Mouse (Mus musculus) layer of hippocampus, adult 9-10 months (tissue): ENCODE results near the gene Cyp27a1.

ENCODE experiments used
- DNase-seq: peaks from one replicate; pipeline ENCODE4 v3.0.0; 2022; ENCODE audit warnings: low spot score

Cyp27a1 gene

GRCm38 (mm10) chr1:74719281-74719680 lies 5.9 kb downstream of the Cyp27a1 start:
- no peak for DNase-seq

GRCm38 (mm10) chr1:74721657-74722056 lies 8.3 kb downstream of the Cyp27a1 start:
- no peak for DNase-seq

GRCm38 (mm10) chr1:74723748-74724147 lies 10.4 kb downstream of the Cyp27a1 start:
- DNase-seq = no peak

GRCm38 (mm10) chr1:74726114-74726513 lies 12.7 kb downstream of the Cyp27a1 start:
- DNase-seq = no peak

- no peak for DNase-seq
Observed at GRCm38 (mm10) chr1:74726674-74727073, 13.3 kb downstream of the Cyp27a1 start.

GRCm38 (mm10) chr1:74728446-74728845 lies 15.1 kb downstream of the Cyp27a1 start:
- DNase-seq = no peak

- DNase-seq = no peak
Observed at GRCm38 (mm10) chr1:74736977-74737376, 23.6 kb downstream of the Cyp27a1 start.

- no peak for DNase-seq
Observed at GRCm38 (mm10) chr1:74737500-74737899, 24.1 kb downstream of the Cyp27a1 start.

GRCm38 (mm10) chr1:74740846-74741245 lies 27.5 kb downstream of the Cyp27a1 start:
- no peak for DNase-seq

GRCm38 (mm10) chr1:74747335-74747734 lies 34.0 kb downstream of the Cyp27a1 start:
- DNase-seq = no peak

GRCm38 (mm10) chr1:74748643-74749271 lies 35.4 kb downstream of the Cyp27a1 start, which contains the start of gene Prkag3:
Gene Prkag3, minus strand, starts transcription at chr1:74749221.
- no peak for DNase-seq

GRCm38 (mm10) chr1:74749301-74749700 lies 35.9 kb downstream of the Cyp27a1 start:
- no peak for DNase-seq

GRCm38 (mm10) chr1:74750683-74751082 lies 37.3 kb downstream of the Cyp27a1 start:
- DNase-seq = no peak

GRCm38 (mm10) chr1:74752150-74752549 lies 38.8 kb downstream of the Cyp27a1 start:
- no peak for DNase-seq

- no peak for DNase-seq
Observed at GRCm38 (mm10) chr1:74752833-74753232, 39.5 kb downstream of the Cyp27a1 start.

GRCm38 (mm10) chr1:74753266-74753974 lies 40.0 kb downstream of the Cyp27a1 start:
- DNase-seq = no peak

GRCm38 (mm10) chr1:74754175-74754785 lies 40.9 kb downstream of the Cyp27a1 start:
- DNase-seq = no peak

GRCm38 (mm10) chr1:74759773-74760172 lies 46.4 kb downstream of the Cyp27a1 start:
- DNase-seq = peak; percentile 46

- peak; percentile 45 for DNase-seq
Observed at GRCm38 (mm10) chr1:74763081-74763480, 49.7 kb downstream of the Cyp27a1 start.

GRCm38 (mm10) chr1:74770727-74771466 lies 57.5 kb downstream of the Cyp27a1 start:
- DNase-seq = no peak

GRCm38 (mm10) chr1:74771467-74771844 lies 58.1 kb downstream of the Cyp27a1 start:
- no peak for DNase-seq

- no peak for DNase-seq
Observed at GRCm38 (mm10) chr1:74771845-74771930, 58.3 kb downstream of the Cyp27a1 start, which contains the start of gene Wnt6. Gene Wnt6, plus strand, starts transcription at chr1:74771892.
